Mouse (Mus musculus): Measurements from ENCODE around the gene Mta2.

Gene Mta2

DNA sequence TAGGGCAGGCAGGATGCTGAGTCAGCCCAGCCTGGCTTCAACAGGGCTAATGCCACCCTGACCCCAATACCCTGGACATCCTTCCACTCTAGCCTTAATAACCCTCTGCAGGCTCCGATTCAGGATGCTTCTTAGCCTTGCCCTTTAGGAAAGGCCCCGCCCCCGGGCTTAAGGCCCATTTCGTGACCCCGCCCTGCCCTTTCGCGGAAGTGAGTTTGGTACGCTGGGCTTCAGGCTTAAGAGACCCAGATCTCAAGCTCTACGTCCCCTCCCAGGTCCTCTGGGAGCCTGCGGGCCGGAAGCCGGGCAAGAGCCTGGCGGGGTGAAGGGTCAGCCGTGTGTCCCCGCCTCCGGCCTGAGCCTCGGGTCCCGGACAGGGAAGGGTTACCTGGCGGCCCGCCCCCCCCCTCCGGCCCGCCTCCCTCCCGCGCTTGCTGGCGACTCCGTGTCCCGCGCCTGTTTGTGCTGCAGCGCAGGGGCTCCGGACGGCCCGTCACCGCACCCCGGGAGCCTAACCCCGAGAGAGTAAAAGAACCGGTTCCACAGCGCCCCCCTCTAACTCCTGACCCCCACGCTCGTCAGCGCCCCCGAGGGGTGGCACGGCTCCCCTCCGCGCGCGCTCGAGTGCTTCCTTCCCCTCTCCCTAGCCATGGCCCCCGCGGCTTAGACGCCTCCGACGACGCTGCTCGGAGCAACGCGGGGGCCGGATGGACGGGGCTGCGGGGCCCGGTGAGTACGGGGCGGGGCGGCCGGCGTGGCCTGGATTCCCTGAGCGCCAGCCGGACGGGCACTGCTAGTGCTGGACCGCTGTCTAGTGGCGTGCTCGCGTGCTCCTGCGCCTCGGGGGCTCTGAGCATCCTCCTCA lies 12.2 kb upstream of the Mta2 start, which contains the start of the genes Rom1 and Eml3:
Rom1 (minus strand) TSS at position 133 of the 865 bp plus-strand sequence.
Eml3 (plus strand) TSS at position 329 of the 865 bp plus-strand sequence.
- peak; percentile 81 for DNase-seq (ENCODE audit: low spot score)

GRCm38 (mm10) chr19:8930117-8930516 lies 11.6 kb upstream of the Mta2 start:
- DNase-seq (ENCODE audit: low spot score): no peak

DNA sequence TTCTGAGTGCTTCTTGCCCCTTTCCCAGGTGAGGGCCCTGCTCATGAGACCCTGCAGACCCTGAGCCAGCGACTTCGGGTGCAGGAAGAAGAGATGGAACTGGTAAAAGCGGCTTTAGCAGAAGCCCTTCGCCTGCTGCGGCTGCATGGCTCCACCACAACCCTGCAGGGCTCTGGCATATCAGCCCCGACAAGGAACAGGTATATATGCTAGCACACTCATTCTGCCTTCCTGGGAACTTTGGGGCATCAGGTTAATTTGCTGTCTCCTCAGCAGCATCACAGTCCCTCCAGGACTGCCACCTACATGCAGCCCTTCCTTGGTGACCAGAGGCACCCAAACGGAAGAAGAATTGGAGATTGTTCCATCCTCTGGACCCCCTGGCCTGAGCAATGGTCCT lies 10.9 kb upstream of the Mta2 start:
- no peak for DNase-seq (ENCODE audit: low spot score)

DNA sequence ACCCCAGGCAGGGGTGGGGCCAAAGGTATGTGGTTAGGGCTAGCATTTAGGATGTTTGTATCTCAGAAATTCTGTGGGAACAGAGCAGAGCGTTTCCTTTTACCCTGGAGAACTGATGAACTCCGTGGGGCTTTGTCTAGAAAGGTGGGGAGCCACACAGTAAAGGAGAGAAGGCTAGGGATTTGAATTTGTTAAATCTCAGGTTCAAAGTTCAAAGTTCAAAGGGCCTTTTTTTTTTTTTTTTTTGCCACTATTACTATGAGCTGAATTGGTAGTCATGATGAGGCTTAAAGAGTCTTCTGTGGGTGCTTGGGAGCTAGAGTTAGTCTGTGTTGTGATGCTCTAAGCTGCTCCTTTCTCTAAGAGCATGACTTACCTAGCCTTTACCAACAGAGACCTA lies 4.9 kb upstream of the Mta2 start:
- DNase-seq (ENCODE audit: low spot score): no peak

DNA sequence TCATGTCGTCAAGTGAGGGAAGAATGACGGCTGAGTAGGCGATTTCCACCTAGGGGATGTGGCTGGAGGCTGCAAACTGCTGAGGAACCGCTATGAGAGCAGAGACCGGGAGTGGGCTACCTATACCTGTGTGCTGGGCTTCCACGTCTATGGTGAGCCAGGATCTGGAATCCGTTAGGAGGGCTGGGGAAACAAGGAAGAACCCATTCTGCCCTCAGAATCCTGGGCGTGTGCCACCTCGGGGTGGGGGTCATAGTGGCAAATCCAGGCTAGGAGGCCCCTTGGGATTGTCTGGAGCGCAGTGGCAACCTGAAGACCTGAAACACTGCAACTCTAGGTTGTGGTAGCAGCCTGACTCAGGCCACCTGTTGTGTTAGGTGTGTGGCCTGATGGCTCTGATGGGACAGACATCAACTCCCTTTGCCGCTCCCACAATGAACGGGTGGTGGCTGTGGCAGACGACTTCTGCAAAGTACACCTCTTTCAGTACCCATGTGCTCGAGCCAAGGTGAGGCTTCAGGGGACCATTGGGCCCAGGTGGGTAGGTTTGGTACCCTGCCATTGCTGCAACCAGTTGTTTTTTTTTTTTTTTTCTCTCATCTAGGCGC lies 1.0 kb upstream of the Mta2 start:
- no peak for DNase-seq (ENCODE audit: low spot score)

- no peak for DNase-seq (ENCODE audit: low spot score)
Measured at GRCm38 (mm10) chr19:8941136-8941514, 550 bp upstream of the Mta2 start.

GRCm38 (mm10) chr19:8942276-8942964 lies 745 bp downstream of the Mta2 start:
- DNase-seq (ENCODE audit: low spot score): no peak

- DNase-seq (ENCODE audit: low spot score): no peak
Measured at GRCm38 (mm10) chr19:8943047-8943446, 1.4 kb downstream of the Mta2 start.

- no peak for DNase-seq (ENCODE audit: low spot score)
Measured at GRCm38 (mm10) chr19:8944062-8944461, 2.4 kb downstream of the Mta2 start.

DNA sequence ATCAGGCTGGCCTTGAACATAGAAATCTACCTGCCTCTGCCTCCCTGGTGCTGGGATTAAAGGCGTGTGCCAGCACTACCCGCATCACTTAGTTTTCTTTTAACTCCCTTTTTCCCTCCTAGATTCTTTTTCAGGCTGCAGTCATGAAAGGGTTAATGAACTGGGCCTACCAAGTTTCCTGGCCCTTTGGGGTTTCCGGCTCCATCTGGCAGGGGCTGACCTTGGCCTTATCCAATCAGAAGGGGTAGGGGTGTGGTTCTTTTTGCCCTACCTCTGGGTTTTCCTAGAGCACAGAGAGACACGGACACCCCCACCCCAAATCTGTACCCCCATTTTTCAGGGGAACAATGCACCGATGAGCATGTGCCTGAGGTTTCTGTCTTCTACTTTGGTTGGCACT lies 3.1 kb downstream of the Mta2 start:
- DNase-seq (ENCODE audit: low spot score): peak; percentile 54

GRCm38 (mm10) chr19:8945251-8945650 lies 3.6 kb downstream of the Mta2 start:
- DNase-seq (ENCODE audit: low spot score): no peak

DNA sequence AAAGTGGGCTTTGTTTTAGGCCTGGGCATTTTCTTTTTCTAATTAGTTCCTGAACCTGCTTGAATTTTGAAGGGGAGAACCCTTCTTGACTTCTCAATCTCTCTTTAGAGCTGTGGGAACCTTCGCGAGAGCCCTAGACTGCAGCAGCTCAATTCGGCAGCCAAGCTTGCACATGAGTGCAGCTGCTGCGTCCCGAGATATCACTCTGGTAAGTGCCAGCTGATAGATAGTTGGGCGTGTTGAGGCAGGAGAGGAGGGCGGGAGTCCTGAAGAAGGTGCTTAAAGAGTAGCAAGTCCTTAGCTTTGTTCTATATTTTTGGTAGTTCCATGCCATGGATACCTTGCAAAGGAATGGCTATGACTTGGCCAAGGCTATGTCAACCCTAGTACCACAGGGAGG lies 5.3 kb downstream of the Mta2 start:
- no peak for DNase-seq (ENCODE audit: low spot score)

GRCm38 (mm10) chr19:8950190-8950589 lies 8.5 kb downstream of the Mta2 start:
- no peak for DNase-seq (ENCODE audit: low spot score)

DNA sequence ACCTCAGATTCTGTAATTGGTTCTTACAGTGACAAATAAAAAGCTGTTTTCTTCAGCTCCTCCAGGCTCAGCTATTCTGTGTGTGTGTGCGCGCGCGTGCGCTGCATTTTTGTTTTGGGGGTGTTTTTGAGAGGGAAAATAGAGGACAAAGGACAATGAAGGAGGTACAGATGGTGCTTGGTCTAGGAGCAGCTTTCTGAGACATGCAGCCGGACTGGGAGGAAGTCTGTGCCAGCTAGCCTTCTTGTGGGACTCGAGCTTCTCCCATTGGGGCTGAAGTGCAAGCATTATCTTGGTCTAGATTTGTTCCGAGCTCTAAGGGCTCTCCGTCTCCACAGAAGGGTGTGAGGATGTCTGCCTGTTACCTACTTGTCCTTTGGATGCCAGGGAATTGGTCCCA lies 10.6 kb downstream of the Mta2 start:
- DNase-seq (ENCODE audit: low spot score): no peak

- peak; percentile 94 for DNase-seq (ENCODE audit: low spot score)
Measured at GRCm38 (mm10) chr19:8953135-8954039, 11.7 kb downstream of the Mta2 start, which contains the start of gene Tut1. Tut1 (plus strand) TSS chr19:8953847.

DNA sequence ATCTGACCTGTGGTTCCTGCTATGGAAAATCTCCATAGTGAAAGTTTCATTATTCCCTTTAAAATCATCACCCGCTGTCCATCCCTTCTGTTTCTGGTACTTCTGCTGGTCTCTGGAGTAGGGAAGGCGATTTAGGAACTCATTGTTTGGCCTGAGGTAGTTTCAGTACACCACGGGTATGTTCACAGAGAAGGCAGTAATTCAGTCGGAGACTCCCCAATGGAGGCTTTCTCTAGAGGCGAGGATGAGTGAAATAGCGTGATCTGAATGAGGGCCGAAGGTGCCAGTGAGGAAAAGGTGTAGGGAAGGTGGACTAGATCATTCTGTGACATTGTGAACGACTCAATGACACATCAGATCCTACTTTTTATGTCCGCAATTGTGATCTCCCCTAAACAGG lies 12.5 kb downstream of the Mta2 start:
- DNase-seq (ENCODE audit: low spot score): no peak

DNA sequence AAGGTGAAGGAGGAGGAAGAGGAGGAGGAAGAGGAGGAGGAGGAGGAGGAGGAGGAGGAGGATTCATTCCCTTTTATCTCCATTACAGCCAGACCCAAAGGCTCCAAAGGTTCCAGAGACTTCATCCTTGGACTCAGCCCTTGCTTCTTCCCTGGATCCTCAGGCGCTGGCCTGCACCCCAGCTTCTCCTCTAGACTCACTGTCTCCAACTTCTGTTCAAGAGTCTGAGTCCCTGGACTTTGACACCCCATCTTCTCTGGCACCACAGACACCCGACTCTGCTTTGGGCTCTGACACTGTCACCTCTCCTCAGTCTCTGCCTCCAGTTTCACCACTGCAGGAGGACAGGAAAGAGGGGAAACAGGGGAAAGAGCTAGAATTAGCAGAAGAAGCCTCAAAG lies 20.6 kb downstream of the Mta2 start:
- no peak for DNase-seq (ENCODE audit: low spot score)

DNA sequence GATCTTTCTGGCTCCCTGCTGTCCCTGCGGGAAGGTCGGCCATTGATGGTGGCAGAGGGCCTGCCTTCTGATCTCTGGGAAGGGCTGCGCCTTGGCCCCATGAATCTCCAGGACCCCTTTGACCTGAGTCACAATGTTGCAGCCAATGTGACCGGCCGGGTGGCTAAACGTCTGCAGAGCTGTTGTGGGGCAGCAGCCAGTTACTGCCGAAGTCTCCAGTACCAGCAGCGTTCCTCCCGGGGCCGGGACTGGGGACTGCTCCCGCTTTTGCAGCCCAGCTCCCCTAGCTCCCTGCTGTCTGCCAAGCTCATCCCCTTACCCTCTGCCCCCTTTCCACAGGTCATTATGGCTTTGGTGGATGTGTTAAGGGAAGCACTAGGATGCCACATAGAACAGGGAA lies 23.4 kb downstream of the Mta2 start:
- no peak for DNase-seq (ENCODE audit: low spot score)

- no peak for DNase-seq (ENCODE audit: low spot score)
Measured at GRCm38 (mm10) chr19:8965771-8966170, 24.1 kb downstream of the Mta2 start.

GRCm38 (mm10) chr19:8966198-8966589 lies 24.5 kb downstream of the Mta2 start:
- DNase-seq (ENCODE audit: low spot score): no peak

DNA sequence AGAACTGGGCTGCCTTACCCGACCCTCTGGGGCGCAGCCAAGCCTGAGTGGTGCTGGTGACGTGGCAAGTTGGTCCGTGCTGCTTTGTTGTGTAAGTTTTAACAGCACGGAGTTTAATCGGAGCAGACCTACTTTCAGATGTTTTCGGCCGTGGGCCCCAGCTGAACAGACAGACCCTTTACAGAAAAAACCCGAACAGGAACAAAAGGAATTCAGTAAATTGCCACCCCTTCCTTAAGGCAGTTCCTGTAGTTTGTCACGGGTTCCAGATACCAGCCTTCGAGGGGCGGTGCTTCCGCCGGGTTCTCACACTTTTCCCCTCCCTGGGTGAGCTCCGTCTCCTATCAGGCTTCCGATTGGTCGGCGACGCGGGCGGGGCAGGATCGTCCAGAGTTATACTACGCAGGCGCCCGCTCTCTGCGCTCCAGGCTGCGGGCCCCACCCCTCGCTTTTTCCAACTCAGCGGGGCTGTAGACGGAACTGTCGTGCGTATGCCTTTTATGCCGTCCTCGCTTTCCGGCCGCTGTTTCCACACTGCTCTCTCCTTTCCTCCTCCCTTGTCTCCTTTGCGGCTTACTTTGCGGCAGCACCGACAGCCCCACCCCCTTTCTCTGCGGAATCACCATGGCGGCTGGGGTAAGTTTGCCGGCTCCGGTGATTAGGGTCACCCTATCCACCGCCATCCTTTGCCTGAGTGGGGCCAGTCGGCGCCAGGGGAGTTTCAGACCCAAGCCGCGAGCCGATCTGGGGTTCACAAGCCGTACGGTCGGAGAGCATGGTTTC lies 25.1 kb downstream of the Mta2 start, which contains the start of gene Eef1g:
Eef1g (plus strand) TSS at position 452 of the 783 bp plus-strand sequence.
- DNase-seq (ENCODE audit: low spot score): peak; percentile 100

Data from T-cell, adult 2 months (primary cell).